Mouse (Mus musculus): ENCODE results near the gene Gstcd. TPM values are rescaled to one million over a fixed set of nuclear protein-coding genes. Genes with fewer than 3 reads are reported as not detected.

Gene Gstcd
- polyA plus RNA-seq, 1 experiment from 2014 or later = 11.0 TPM

- H3K4me3 ChIP-seq (ENCODE audit: low read depth, low read length) = no peak overlapping the region
- no peak overlapping the region for H3K9ac ChIP-seq (ENCODE audit: low read length)
- ATAC-seq (ENCODE audit: insufficient read depth, low FRiP score, low TSS enrichment) = peak; percentile 64; the same call in 1 of the 2 replicates
- no peak overlapping the region for H3K4me2 ChIP-seq (ENCODE audit: low read depth)
- H3K36me3 ChIP-seq (ENCODE audit: control insufficient read depth, insufficient read depth, low read length) = no peaks in the 10 kb centered on the region
- 75% methylated on average over 3 of the region's 3 CpGs for WGBS
- DNase-seq (ENCODE audit: low spot score) = peak; percentile 49
- no peaks in the 10 kb centered on the region for H3K27me3 ChIP-seq (ENCODE audit: control insufficient read depth, insufficient read depth, low read length)
- H3K4me1 ChIP-seq (ENCODE audit: control insufficient read depth, insufficient read depth, low read length) = no peaks in the 10 kb centered on the region
- no peak overlapping the region for H3K27ac ChIP-seq (ENCODE audit: low read depth, low read length)
- no peaks in the 10 kb centered on the region for H3K9me3 ChIP-seq (ENCODE audit: control insufficient read depth, low read length)
Observed at GRCm38 (mm10) chr3:133085858-133086257, 6.0 kb downstream of the Gstcd start.

GRCm38 (mm10) chr3:133082736-133083135 is 9.1 kb downstream of the Gstcd start:
- H3K4me2 ChIP-seq (ENCODE audit: low read depth) = no peak overlapping the region
- H3K9me3 ChIP-seq (ENCODE audit: control insufficient read depth, low read length) = no peaks in the 10 kb centered on the region
- no peak overlapping the region for H3K9ac ChIP-seq (ENCODE audit: low read length)
- H3K27me3 ChIP-seq (ENCODE audit: control insufficient read depth, insufficient read depth, low read length) = no peaks in the 10 kb centered on the region
- no peak for DNase-seq (ENCODE audit: low spot score)
- H3K4me3 ChIP-seq (ENCODE audit: low read depth, low read length) = no peak overlapping the region
- ATAC-seq (ENCODE audit: insufficient read depth, low FRiP score, low TSS enrichment) = no peak
- WGBS = 89% methylated on average over 5 of the region's 5 CpGs
- no peaks in the 10 kb centered on the region for H3K36me3 ChIP-seq (ENCODE audit: control insufficient read depth, insufficient read depth, low read length)
- no peak overlapping the region for H3K27ac ChIP-seq (ENCODE audit: low read depth, low read length)
- no peaks in the 10 kb centered on the region for H3K4me1 ChIP-seq (ENCODE audit: control insufficient read depth, insufficient read depth, low read length)

- H3K36me3 ChIP-seq (ENCODE audit: control insufficient read depth, insufficient read depth, low read length) = no peaks in the 10 kb centered on the region
- 97% methylated on average over 10 of the region's 10 CpGs for WGBS
- no peak overlapping the region for H3K9ac ChIP-seq (ENCODE audit: low read length)
- no peak for DNase-seq (ENCODE audit: low spot score)
- H3K4me3 ChIP-seq (ENCODE audit: low read depth, low read length) = no peak overlapping the region
- no peak overlapping the region for H3K4me2 ChIP-seq (ENCODE audit: low read depth)
- no peak for ATAC-seq (ENCODE audit: insufficient read depth, low FRiP score, low TSS enrichment)
- H3K4me1 ChIP-seq (ENCODE audit: control insufficient read depth, insufficient read depth, low read length) = no peaks in the 10 kb centered on the region
- H3K9me3 ChIP-seq (ENCODE audit: control insufficient read depth, low read length) = no peaks in the 10 kb centered on the region
- no peaks in the 10 kb centered on the region for H3K27me3 ChIP-seq (ENCODE audit: control insufficient read depth, insufficient read depth, low read length)
- no peak overlapping the region for H3K27ac ChIP-seq (ENCODE audit: low read depth, low read length)
Observed at GRCm38 (mm10) chr3:133075560-133075959, 16.3 kb downstream of the Gstcd start.

GRCm38 (mm10) chr3:133052068-133052467 is 39.8 kb downstream of the Gstcd start:
- Histone ChIP-seq H3K27me3 (ENCODE audit: control insufficient read depth, insufficient read depth, low read length) (no peaks in the 10 kb centered on the region), H3K4me3 (ENCODE audit: low read depth, low read length) (no peak overlapping the region), H3K27ac (ENCODE audit: low read depth, low read length) (no peak overlapping the region), H3K9ac (ENCODE audit: low read length) (no peak overlapping the region), H3K4me1 (ENCODE audit: control insufficient read depth, insufficient read depth, low read length) (no peaks in the 10 kb centered on the region), H3K4me2 (ENCODE audit: low read depth) (no peak overlapping the region), H3K36me3 (ENCODE audit: control insufficient read depth, insufficient read depth, low read length) (no peaks in the 10 kb centered on the region), H3K9me3 (ENCODE audit: control insufficient read depth, low read length) (no peaks in the 10 kb centered on the region)
- DNase-seq (ENCODE audit: low spot score) (no peak), ATAC-seq (ENCODE audit: insufficient read depth, low FRiP score, low TSS enrichment) (no peak)
- WGBS = 79% methylated on average over 2 of the region's 2 CpGs

- Histone ChIP-seq H3K4me1 (ENCODE audit: control insufficient read depth, insufficient read depth, low read length) (no peaks in the 10 kb centered on the region), H3K27ac (ENCODE audit: low read depth, low read length) (no peak overlapping the region), H3K27me3 (ENCODE audit: control insufficient read depth, insufficient read depth, low read length) (no peaks in the 10 kb centered on the region), H3K9ac (ENCODE audit: low read length) (no peak overlapping the region), H3K4me2 (ENCODE audit: low read depth) (no peak overlapping the region), H3K4me3 (ENCODE audit: low read depth, low read length) (no peak overlapping the region), H3K36me3 (ENCODE audit: control insufficient read depth, insufficient read depth, low read length) (no peaks in the 10 kb centered on the region), H3K9me3 (ENCODE audit: control insufficient read depth, low read length) (no peaks in the 10 kb centered on the region)
- no peak for DNase-seq (ENCODE audit: low spot score)
- ATAC-seq (ENCODE audit: insufficient read depth, low FRiP score, low TSS enrichment) = no peak
- 93% methylated on average over 7 of the region's 7 CpGs for WGBS
Observed at GRCm38 (mm10) chr3:133033145-133033755, 58.6 kb downstream of the Gstcd start.

- ATAC-seq (ENCODE audit: insufficient read depth, low FRiP score, low TSS enrichment) (no peak), DNase-seq (ENCODE audit: low spot score) (no peak)
- Histone ChIP-seq H3K9ac (ENCODE audit: low read length) (no peak overlapping the region), H3K4me2 (ENCODE audit: low read depth) (no peak overlapping the region), H3K4me1 (ENCODE audit: control insufficient read depth, insufficient read depth, low read length) (no peaks in the 10 kb centered on the region), H3K4me3 (ENCODE audit: low read depth, low read length) (no peak overlapping the region), H3K36me3 (ENCODE audit: control insufficient read depth, insufficient read depth, low read length) (no peaks in the 10 kb centered on the region), H3K9me3 (ENCODE audit: control insufficient read depth, low read length) (no peaks in the 10 kb centered on the region), H3K27me3 (ENCODE audit: control insufficient read depth, insufficient read depth, low read length) (no peaks in the 10 kb centered on the region), H3K27ac (ENCODE audit: low read depth, low read length) (no peak overlapping the region)
- WGBS = 83% methylated on average over 2 of the region's 2 CpGs
Observed at GRCm38 (mm10) chr3:133026977-133027376, 64.9 kb downstream of the Gstcd start.

- Histone ChIP-seq H3K36me3 (ENCODE audit: control insufficient read depth, insufficient read depth, low read length) (no peaks in the 10 kb centered on the region), H3K9ac (ENCODE audit: low read length) (no peak overlapping the region), H3K27ac (ENCODE audit: low read depth, low read length) (no peak overlapping the region), H3K27me3 (ENCODE audit: control insufficient read depth, insufficient read depth, low read length) (no peaks in the 10 kb centered on the region), H3K4me3 (ENCODE audit: low read depth, low read length) (no peak overlapping the region), H3K4me1 (ENCODE audit: control insufficient read depth, insufficient read depth, low read length) (no peaks in the 10 kb centered on the region), H3K4me2 (ENCODE audit: low read depth) (no peak overlapping the region), H3K9me3 (ENCODE audit: control insufficient read depth, low read length) (no peaks in the 10 kb centered on the region)
- ATAC-seq (ENCODE audit: insufficient read depth, low FRiP score, low TSS enrichment) = no peak
- DNase-seq (ENCODE audit: low spot score) = no peak
- WGBS = 92% methylated on average over 4 of the region's 4 CpGs
Observed at GRCm38 (mm10) chr3:133007250-133007649, 84.6 kb downstream of the Gstcd start.

- Histone ChIP-seq H3K27me3 (ENCODE audit: control insufficient read depth, insufficient read depth, low read length) (no peaks in the 10 kb centered on the region), H3K36me3 (ENCODE audit: control insufficient read depth, insufficient read depth, low read length) (no peaks in the 10 kb centered on the region), H3K4me3 (ENCODE audit: low read depth, low read length) (no peak overlapping the region), H3K27ac (ENCODE audit: low read depth, low read length) (no peak overlapping the region), H3K9me3 (ENCODE audit: control insufficient read depth, low read length) (no peaks in the 10 kb centered on the region), H3K4me2 (ENCODE audit: low read depth) (no peak overlapping the region), H3K9ac (ENCODE audit: low read length) (no peak overlapping the region), H3K4me1 (ENCODE audit: control insufficient read depth, insufficient read depth, low read length) (no peaks in the 10 kb centered on the region)
- DNase-seq (ENCODE audit: low spot score) (no peak), ATAC-seq (ENCODE audit: insufficient read depth, low FRiP score, low TSS enrichment) (no peak)
- WGBS = 87% methylated on average over 9 of the region's 9 CpGs
Observed at GRCm38 (mm10) chr3:132996299-132996698, 95.5 kb downstream of the Gstcd start.

- Histone ChIP-seq H3K4me3 (ENCODE audit: low read depth, low read length) (no peak overlapping the region), H3K27ac (ENCODE audit: low read depth, low read length) (no peak overlapping the region), H3K4me2 (ENCODE audit: low read depth) (no peak overlapping the region), H3K36me3 (ENCODE audit: control insufficient read depth, insufficient read depth, low read length) (no peaks in the 10 kb centered on the region), H3K9ac (ENCODE audit: low read length) (no peak overlapping the region), H3K9me3 (ENCODE audit: control insufficient read depth, low read length) (no peaks in the 10 kb centered on the region), H3K27me3 (ENCODE audit: control insufficient read depth, insufficient read depth, low read length) (no peaks in the 10 kb centered on the region), H3K4me1 (ENCODE audit: control insufficient read depth, insufficient read depth, low read length) (no peaks in the 10 kb centered on the region)
- ATAC-seq (ENCODE audit: insufficient read depth, low FRiP score, low TSS enrichment) (no peak), DNase-seq (ENCODE audit: low spot score) (no peak)
- 96% methylated on average over 3 of the region's 3 CpGs for WGBS
Observed at GRCm38 (mm10) chr3:132995904-132996267, 95.9 kb downstream of the Gstcd start.

Measured in neural tube, embryonic 11.5 days (tissue).